Mouse (Mus musculus) hindbrain, postnatal 0 days (tissue): ENCODE measurements around the gene Ppargc1a. TPM values are rescaled to one million over a fixed set of nuclear protein-coding genes. Genes with fewer than 3 reads are reported as not detected.

Experiments used
- ATAC-seq: fragments of 200-750 bp; cut with Nextera tagmentation; 2 replicates; pipeline ENCODE4 v1.8.0; 2017; ENCODE audit warnings: mild to moderate bottlenecking, moderate TSS enrichment, moderate library complexity
- DNase-seq: peaks from one replicate; pipeline ENCODE4 v3.0.0-alpha.2; 2015; ENCODE audit warnings: low spot score
- H3K27ac ChIP-seq: fragments of 300-500 bp; sonication (generic); 2 replicates; pipeline ENCODE4 v1.5.1; 2014; ENCODE audit warnings: mild to moderate bottlenecking
- H3K27me3 ChIP-seq: fragments of 300-500 bp; sonication (generic); 2 replicates; pipeline ENCODE4 v1.6.1; 2014; ENCODE audit warnings: low read length, mixed read lengths; ENCODE audit not compliant: insufficient read depth
- H3K36me3 ChIP-seq: fragments of 300-500 bp; sonication (generic); 2 replicates; pipeline ENCODE4 v1.6.1; 2014; ENCODE audit warnings: low read length, mixed read lengths; ENCODE audit not compliant: insufficient read depth
- H3K4me1 ChIP-seq: fragments of 300-500 bp; sonication (generic); 2 replicates; pipeline ENCODE4 v1.6.1; 2014; ENCODE audit warnings: antibody characterized with exemption, low read length, mixed read lengths; ENCODE audit not compliant: insufficient read depth
- H3K4me2 ChIP-seq: fragments of 300-500 bp; sonication (generic); 2 replicates; pipeline ENCODE4 v1.6.1; 2014; ENCODE audit warnings: low read depth, mild to moderate bottlenecking, low read length, moderate library complexity, mixed read lengths
- H3K4me3 ChIP-seq: fragments of 300-500 bp; sonication (generic); 2 replicates; pipeline ENCODE4 v1.5.1; 2014; ENCODE audit warnings: low read length
- H3K9ac ChIP-seq: fragments of 300-500 bp; sonication (generic); replicated peaks from 2 replicates; pipeline ENCODE4 v1.6.1; 2014; ENCODE audit warnings: mild to moderate bottlenecking, low read length, moderate library complexity, mixed read lengths
- H3K9me3 ChIP-seq: fragments of 300-500 bp; sonication (generic); 2 replicates; pipeline ENCODE4 v1.6.1; 2016; ENCODE audit warnings: low read length, mixed read lengths
- CTCF ChIP-seq: IDR thresholded peaks from 2 replicates; pipeline ENCODE4 v1.5.1; 2016; ENCODE audit warnings: antibody characterized with exemption, control low read depth, low read depth
- WGBS: fragments of 180-500 bp; shearing (Covaris S2); extraction: QIAGEN DNeasy Blood & Tissue Kit; methylation state at CpG from one replicate; pipeline ENCODE4 v1.1.7; 2014; 5-methylcytosine and 5-hydroxymethylcytosine counted together
- polyA plus RNA-seq: library from polyadenylated mRNA; unstranded; fragments of >200 nt; fragmentation: Nextera tagmentation; extraction: Ambion mirVana; gene quantifications from 2 replicates; pipeline ENCODE4 v1.2.1, GENCODE M21; 2015
- total RNA-seq: library from RNA; depleted of rRNA; stranded (reverse); fragments of >200 nt; gene quantifications from 2 replicates; pipeline ENCODE4 v1.2.3, GENCODE M21; 2014

Gene Ppargc1a
- total and polyA plus RNA-seq, 2 experiments from 2014 or later = 14.5 to 22.6 TPM

DNA sequence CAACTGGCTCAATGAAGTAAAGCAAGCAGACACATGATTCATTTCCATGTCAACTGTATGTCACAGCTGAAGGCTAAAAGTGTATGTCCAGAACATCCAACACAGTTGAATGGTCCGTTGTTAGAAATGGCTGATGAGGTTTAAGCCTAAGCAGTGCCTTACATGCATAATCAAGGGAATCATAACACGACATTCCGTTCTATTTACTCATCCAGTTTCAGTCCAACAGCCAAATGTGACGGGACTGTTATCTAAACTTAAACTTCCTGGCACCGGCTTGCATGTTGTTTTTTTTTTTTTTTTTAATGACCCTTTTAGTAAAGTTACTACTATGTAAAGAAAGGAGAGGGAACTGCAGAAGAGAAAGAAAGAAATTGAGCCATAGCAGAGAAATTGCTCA is 101.5 kb downstream of the Ppargc1a start:
- 87% methylated on average over 5 of the region's 5 CpGs for WGBS
- ATAC-seq (no peak), DNase-seq (no peak)
- Histone ChIP-seq H3K4me1 (no peaks in the 10 kb centered on the region), H3K36me3 (no peaks in the 10 kb centered on the region), H3K27me3 (no peaks in the 10 kb centered on the region), H3K9ac (no peak overlapping the region), H3K4me3 (no peak overlapping the region), H3K9me3 (no peaks in the 10 kb centered on the region), H3K4me2 (no peak overlapping the region), H3K27ac (no peak overlapping the region)
- TF ChIP-seq CTCF = no peak

DNA sequence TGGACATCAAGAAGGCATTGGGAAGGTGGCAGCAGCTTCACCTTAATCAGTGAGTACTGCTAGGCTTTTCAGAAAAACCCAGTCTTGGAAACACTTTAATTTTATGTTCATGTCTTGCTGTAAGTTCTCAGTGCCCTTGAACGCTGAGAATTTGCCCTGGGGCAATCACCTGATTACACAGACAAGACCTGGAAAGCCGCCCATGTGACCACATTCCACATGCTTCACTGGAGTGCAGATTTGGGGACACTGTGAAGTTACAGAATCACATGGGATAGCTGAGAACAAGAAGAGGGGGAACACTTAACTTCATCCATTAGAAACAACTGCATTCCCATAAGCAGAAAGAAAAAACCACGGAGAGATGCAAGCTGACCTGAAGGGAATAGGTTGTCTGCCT is 115.5 kb downstream of the Ppargc1a start:
- Histone ChIP-seq H3K9me3 (no peaks in the 10 kb centered on the region), H3K4me3 (no peak overlapping the region), H3K9ac (no peak overlapping the region), H3K36me3 (no peaks in the 10 kb centered on the region), H3K27ac (no peak overlapping the region), H3K27me3 (no peaks in the 10 kb centered on the region), H3K4me1 (no peaks in the 10 kb centered on the region), H3K4me2 (no peak overlapping the region)
- ATAC-seq (no peak), DNase-seq (no peak)
- no peak for TF ChIP-seq CTCF
- WGBS = 78% methylated on average over 3 of the region's 3 CpGs

DNA sequence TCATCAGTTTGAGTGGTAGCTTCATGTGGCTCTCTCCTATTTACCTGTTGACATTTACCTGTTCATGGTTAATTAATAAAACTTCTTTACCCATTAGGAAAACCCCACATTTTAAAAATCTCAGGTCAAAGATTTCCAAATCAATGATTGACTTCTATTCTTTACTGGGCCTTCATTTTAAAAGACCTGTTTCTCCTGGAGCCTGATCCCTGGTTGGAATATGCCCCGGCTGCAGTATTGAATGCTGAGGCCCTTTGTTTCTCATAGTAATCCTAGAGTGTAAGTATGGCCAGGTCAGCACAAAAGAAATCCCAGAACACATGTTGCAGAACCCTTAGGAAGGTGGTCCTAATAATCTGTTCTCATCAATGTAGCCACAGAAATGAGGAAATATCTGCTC is 119.9 kb downstream of the Ppargc1a start:
- H3K27me3 ChIP-seq = no peaks in the 10 kb centered on the region
- H3K9ac ChIP-seq = no peak overlapping the region
- no peak overlapping the region for H3K4me2 ChIP-seq
- no peak for TF ChIP-seq CTCF
- no peak overlapping the region for H3K4me3 ChIP-seq
- ATAC-seq (no peak), DNase-seq (no peak)
- H3K27ac ChIP-seq = no peak overlapping the region
- no peaks in the 10 kb centered on the region for H3K9me3 ChIP-seq
- no peaks in the 10 kb centered on the region for H3K4me1 ChIP-seq
- H3K36me3 ChIP-seq = no peaks in the 10 kb centered on the region
- 91% methylated on average over 1 of the region's 1 CpGs for WGBS

DNA sequence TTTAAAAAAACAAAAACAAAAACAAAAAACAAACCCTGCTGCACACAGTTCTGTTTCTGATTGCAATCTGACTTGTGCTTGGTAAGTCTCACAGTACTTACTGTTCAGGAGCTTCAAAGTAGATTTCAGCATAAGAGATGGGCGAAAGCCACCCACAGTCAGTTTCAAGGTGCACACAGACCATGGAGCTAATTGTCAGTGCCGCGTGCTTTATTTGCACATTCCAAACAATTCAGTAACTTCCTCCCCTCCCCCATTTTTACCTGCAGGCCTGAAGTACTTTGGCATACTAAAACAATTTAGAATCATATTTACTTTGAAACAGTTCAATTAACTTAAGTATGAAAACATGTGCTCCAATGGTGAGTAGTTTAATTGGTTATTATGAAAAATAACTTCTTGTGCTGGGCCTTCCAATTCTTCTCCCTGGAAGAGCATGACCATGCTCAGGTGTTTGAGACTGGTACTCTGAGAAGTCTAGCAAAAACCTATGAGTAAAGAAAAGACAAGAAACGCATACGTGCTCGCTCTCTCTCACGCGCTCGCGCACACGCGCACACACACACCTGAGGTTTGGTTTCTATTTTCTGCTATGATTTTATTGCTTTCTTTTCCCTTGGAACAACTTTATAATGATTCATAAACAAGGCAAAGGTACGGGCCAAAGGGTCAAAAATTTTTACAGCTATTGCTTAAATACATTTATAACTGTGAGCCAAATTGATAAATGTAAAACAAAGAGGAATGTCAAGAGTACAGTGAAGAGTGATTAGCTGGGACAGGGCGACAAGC is 121.0 kb downstream of the Ppargc1a start:
- Histone ChIP-seq H3K9ac (no peak overlapping the region), H3K4me1 (no peaks in the 10 kb centered on the region), H3K27ac (no peak overlapping the region), H3K4me3 (no peak overlapping the region), H3K9me3 (no peaks in the 10 kb centered on the region), H3K4me2 (no peak overlapping the region), H3K27me3 (no peaks in the 10 kb centered on the region), H3K36me3 (no peaks in the 10 kb centered on the region)
- TF ChIP-seq CTCF = no peak
- 96% methylated on average over 14 of the region's 14 CpGs for WGBS
- DNase-seq (no peak), ATAC-seq (no peak)

DNA sequence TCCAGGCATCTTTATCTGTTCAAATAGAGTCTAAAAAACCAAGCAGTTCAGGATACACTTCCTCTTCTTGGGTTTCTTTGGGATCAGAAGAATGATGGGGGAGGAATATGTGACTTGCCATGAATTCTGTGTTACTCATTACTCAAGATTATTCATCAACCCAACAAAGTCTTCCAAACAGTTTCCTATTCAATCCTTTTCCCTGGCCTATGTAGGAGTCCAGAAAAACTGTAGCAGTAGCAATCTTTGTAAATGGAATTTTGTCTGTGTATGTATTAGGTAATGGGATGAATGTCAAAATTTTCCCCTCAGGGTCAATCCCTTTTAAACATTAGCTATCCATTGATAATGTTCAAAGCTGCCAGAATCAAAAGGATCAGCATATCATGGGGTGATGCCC is 121.8 kb downstream of the Ppargc1a start:
- Histone ChIP-seq H3K9ac (no peak overlapping the region), H3K27ac (no peak overlapping the region), H3K4me2 (no peak overlapping the region), H3K4me1 (no peaks in the 10 kb centered on the region), H3K36me3 (no peaks in the 10 kb centered on the region), H3K9me3 (no peaks in the 10 kb centered on the region), H3K4me3 (no peak overlapping the region), H3K27me3 (no peaks in the 10 kb centered on the region)
- no peak for ATAC-seq
- no peak for TF ChIP-seq CTCF
- no peak for DNase-seq

DNA sequence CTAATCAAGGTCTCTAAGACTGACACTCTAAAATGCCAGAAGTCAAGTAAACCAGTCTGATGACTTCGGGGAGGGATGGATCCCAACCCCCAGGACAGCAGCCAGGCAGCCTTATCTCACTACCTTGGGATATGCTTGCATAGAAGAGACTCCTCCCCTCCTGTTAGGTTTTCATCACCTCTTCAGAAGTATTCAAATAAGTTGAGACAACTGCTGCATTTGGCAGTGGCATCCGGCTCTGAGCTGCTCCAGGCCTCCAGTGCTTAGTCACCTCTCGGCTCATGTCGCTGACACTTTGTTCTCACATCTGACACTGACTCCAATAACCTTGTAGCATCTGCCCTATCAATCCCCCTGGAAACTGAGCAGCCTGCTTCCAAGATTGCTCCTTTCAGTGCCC is 127.8 kb downstream of the Ppargc1a start:
- whole genome bisulfite sequencing = 46% methylated on average over 4 of the region's 4 CpGs
- ATAC-seq (no peak), DNase-seq (no peak)
- H3K4me3 ChIP-seq = no peak overlapping the region
- no peaks in the 10 kb centered on the region for H3K36me3 ChIP-seq
- no peak overlapping the region for H3K27ac ChIP-seq
- H3K4me1 ChIP-seq = no peaks in the 10 kb centered on the region
- H3K4me2 ChIP-seq = no peak overlapping the region
- no peak overlapping the region for H3K9ac ChIP-seq
- no peaks in the 10 kb centered on the region for H3K9me3 ChIP-seq
- no peak for TF ChIP-seq CTCF
- H3K27me3 ChIP-seq = no peaks in the 10 kb centered on the region

DNA sequence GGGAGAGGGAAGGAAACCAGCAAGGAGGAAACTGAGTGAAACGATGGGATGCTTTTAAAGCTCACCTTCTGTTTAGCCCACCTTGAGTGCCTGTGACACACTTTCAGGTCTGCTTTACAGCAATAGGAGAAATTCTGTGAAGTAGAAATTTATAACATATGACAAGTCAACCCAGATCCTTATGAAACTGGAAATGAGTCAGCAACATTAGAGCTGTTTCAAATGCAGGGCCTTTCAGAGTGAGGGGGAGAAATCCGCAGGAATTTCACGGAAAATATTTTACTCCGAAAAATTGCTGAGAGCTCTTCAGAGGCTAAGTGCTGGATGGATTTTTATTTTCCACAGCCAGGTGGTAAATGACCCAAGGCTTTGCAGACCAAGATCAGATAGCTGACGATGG is 133.6 kb downstream of the Ppargc1a start:
- H3K27ac ChIP-seq = no peak overlapping the region
- no peak for ATAC-seq
- no peaks in the 10 kb centered on the region for H3K9me3 ChIP-seq
- no peak overlapping the region for H3K4me3 ChIP-seq
- 85% methylated on average over 5 of the region's 5 CpGs for WGBS
- H3K4me1 ChIP-seq = no peaks in the 10 kb centered on the region
- H3K36me3 ChIP-seq = no peaks in the 10 kb centered on the region
- DNase-seq = no peak
- no peak for TF ChIP-seq CTCF
- no peak overlapping the region for H3K9ac ChIP-seq
- no peaks in the 10 kb centered on the region for H3K27me3 ChIP-seq
- no peak overlapping the region for H3K4me2 ChIP-seq
